ENCODE assay signal across 21 mouse cellular contexts in genomic region chr15:45350496-45350895, GRCm38 (mm10).
A peak's percentile ranks its signal among the peaks of the same experiment; 100 is the strongest.
DNase-seq lines count a peak whose midpoint lies in the region; ATAC-seq and TF ChIP-seq lines count a peak whose summit lies in the region.
"Had no signal": no experiment of that assay in that cellular context is flagged by ENCODE, and none has a peak within 500 bp of the region (broad histone marks: within the 10 kb centered on the region; RNA-seq: fewer than 3 reads in every experiment).

No protein-coding gene starts in this region.

- no peak overlapping the region for H3K4me3 ChIP-seq in forebrain, embryonic 13.5 days
- no peak overlapping the region for H3K4me3 ChIP-seq in forebrain, embryonic 11.5 days (ENCODE audit: low read depth, low read length)
- H3K4me3 ChIP-seq in midbrain, embryonic 16.5 days (ENCODE audit: low read depth, low read length): no peak overlapping the region
- H3K4me3 ChIP-seq in midbrain, embryonic 10.5 days: no peak overlapping the region
- no peak overlapping the region for H3K4me3 ChIP-seq in midbrain, postnatal 0 days (ENCODE audit: low read depth, low read length)
- H3K4me3 ChIP-seq: neural tube, embryonic 12.5 days had no signal

- H3K4me1 ChIP-seq in forebrain, embryonic 13.5 days: no peaks in the 10 kb centered on the region
- H3K4me1 ChIP-seq in forebrain, embryonic 11.5 days (replicated peaks; ENCODE audit: control insufficient read depth, insufficient read depth, low read length): no peaks in the 10 kb centered on the region
- no peaks in the 10 kb centered on the region for H3K4me1 ChIP-seq in midbrain, embryonic 16.5 days (ENCODE audit: control insufficient read depth, insufficient read depth, low read length)
- no peaks in the 10 kb centered on the region for H3K4me1 ChIP-seq in midbrain, embryonic 10.5 days
- no peaks in the 10 kb centered on the region for H3K4me1 ChIP-seq in midbrain, postnatal 0 days (ENCODE audit: insufficient read depth, low read length)
- H3K4me1 ChIP-seq: neural tube, embryonic 12.5 days had no signal

- H3K27ac ChIP-seq in forebrain, embryonic 13.5 days: no peak overlapping the region
- H3K27ac ChIP-seq in forebrain, embryonic 11.5 days (ENCODE audit: low read depth, low read length): no peak overlapping the region
- no peak overlapping the region for H3K27ac ChIP-seq in midbrain, embryonic 16.5 days (ENCODE audit: low read length)
- H3K27ac ChIP-seq in midbrain, embryonic 10.5 days (replicated peaks): no peak overlapping the region
- H3K27ac ChIP-seq in midbrain, postnatal 0 days (ENCODE audit: low read depth, low read length): no peak overlapping the region
- H3K27ac ChIP-seq: neural tube, embryonic 12.5 days had no signal

- 89% methylated on average over 2 of the region's 2 CpGs for WGBS in forebrain, embryonic 13.5 days
- WGBS in forebrain, embryonic 11.5 days: 89% methylated on average over 2 of the region's 2 CpGs
- WGBS in midbrain, embryonic 16.5 days: 79% methylated on average over 2 of the region's 2 CpGs
- WGBS in midbrain, embryonic 10.5 days: 89% methylated on average over 2 of the region's 2 CpGs
- 64% methylated on average over 2 of the region's 2 CpGs for WGBS in midbrain, postnatal 0 days

- H3K36me3 ChIP-seq in forebrain, embryonic 13.5 days (ENCODE audit: poor library complexity, severe bottlenecking): no peaks in the 10 kb centered on the region
- no peaks in the 10 kb centered on the region for H3K36me3 ChIP-seq in forebrain, embryonic 11.5 days (ENCODE audit: control insufficient read depth, insufficient read depth, low read length)
- H3K36me3 ChIP-seq in midbrain, embryonic 16.5 days (ENCODE audit: control insufficient read depth, insufficient read depth, low read length): no peaks in the 10 kb centered on the region
- H3K36me3 ChIP-seq in midbrain, embryonic 10.5 days: no peaks in the 10 kb centered on the region
- no peaks in the 10 kb centered on the region for H3K36me3 ChIP-seq in midbrain, postnatal 0 days (ENCODE audit: insufficient read depth, low read length)
- H3K36me3 ChIP-seq: neural tube, embryonic 12.5 days had no signal

- H3K9me3 ChIP-seq in forebrain, embryonic 13.5 days (replicated peaks): no peaks in the 10 kb centered on the region
- no peaks in the 10 kb centered on the region for H3K9me3 ChIP-seq in forebrain, embryonic 11.5 days (ENCODE audit: control insufficient read depth, low read length)
- H3K9me3 ChIP-seq in midbrain, embryonic 16.5 days (replicated peaks; ENCODE audit: control insufficient read depth, low read length, poor library complexity, severe bottlenecking): no peaks in the 10 kb centered on the region
- no peaks in the 10 kb centered on the region for H3K9me3 ChIP-seq in midbrain, embryonic 10.5 days (replicated peaks)
- no peaks in the 10 kb centered on the region for H3K9me3 ChIP-seq in midbrain, postnatal 0 days (ENCODE audit: low read length)
- H3K9me3 ChIP-seq: neural tube, embryonic 12.5 days had no signal

- H3K4me2 ChIP-seq in forebrain, embryonic 13.5 days: no peak overlapping the region
- H3K4me2 ChIP-seq in forebrain, embryonic 11.5 days (ENCODE audit: low read depth, low read length, severe bottlenecking): no peak overlapping the region
- H3K4me2 ChIP-seq in midbrain, embryonic 16.5 days (ENCODE audit: low read length): no peak overlapping the region
- H3K4me2 ChIP-seq in midbrain, postnatal 0 days (ENCODE audit: low read depth, low read length, poor library complexity, severe bottlenecking): no peak overlapping the region
- H3K4me2 ChIP-seq: heart, embryonic 11.5 days; neural tube, embryonic 12.5 days had no signal

- no peak for TF ChIP-seq CTCF in midbrain, postnatal 0 days (IDR thresholded peaks at IDR 0.05)

- H3K9ac ChIP-seq in forebrain, embryonic 13.5 days: no peak overlapping the region
- no peak overlapping the region for H3K9ac ChIP-seq in forebrain, embryonic 11.5 days (ENCODE audit: low read length)
- H3K9ac ChIP-seq in midbrain, embryonic 16.5 days (ENCODE audit: low read depth, low read length): no peak overlapping the region
- no peak overlapping the region for H3K9ac ChIP-seq in midbrain, postnatal 0 days (replicated peaks; ENCODE audit: low read length, poor library complexity, severe bottlenecking)
- H3K9ac ChIP-seq: neural tube, embryonic 12.5 days had no signal

- DNase-seq in forebrain, embryonic 11.5 days (ENCODE audit: low spot score): no peak
- peak; percentile 1 for DNase-seq in layer of hippocampus, adult 9-10 months (ENCODE audit: low spot score)
- DNase-seq in layer of hippocampus, postnatal 36 days: no peak
- DNase-seq in midbrain, embryonic 10.5 days (ENCODE audit: low spot score): no peak
- DNase-seq in midbrain, postnatal 0 days (ENCODE audit: low spot score): peak; percentile 49
- no peak for DNase-seq in urinary bladder, postnatal 10 days (ENCODE audit: low spot score)
- DNase-seq: adrenal gland, postnatal 10 days; cerebellum, adult 18-20 months; cerebellum, postnatal 25 days; embryo, embryonic 11 days; heart, postnatal 10 days; kidney, adult 2 months; kidney, postnatal 10 days; liver had no signal

- ATAC-seq in forebrain, embryonic 13.5 days: peak; percentile 69; the same call in 1 of the 2 replicates
- ATAC-seq in forebrain, embryonic 11.5 days (replicated peaks; ENCODE audit: low FRiP score): no peak
- ATAC-seq in midbrain, embryonic 16.5 days: peak; percentile 90
- ATAC-seq in midbrain, postnatal 0 days (ENCODE audit: low FRiP score): peak; percentile 80
- ATAC-seq: CD4-positive, CD25-positive, alpha-beta regulatory T cell, adult 4 months; lung, postnatal 0 days; Patski had no signal

- no peaks in the 10 kb centered on the region for H3K27me3 ChIP-seq in forebrain, embryonic 13.5 days
- no peaks in the 10 kb centered on the region for H3K27me3 ChIP-seq in forebrain, embryonic 11.5 days (ENCODE audit: control insufficient read depth, insufficient read depth, low read length)
- H3K27me3 ChIP-seq in midbrain, embryonic 16.5 days (ENCODE audit: control insufficient read depth, insufficient read depth, low read depth, low read length): no peaks in the 10 kb centered on the region
- H3K27me3 ChIP-seq in midbrain, embryonic 10.5 days (ENCODE audit: low read depth, poor library complexity, severe bottlenecking): no peaks in the 10 kb centered on the region
- no peaks in the 10 kb centered on the region for H3K27me3 ChIP-seq in midbrain, postnatal 0 days (ENCODE audit: insufficient read depth, low read length)
- H3K27me3 ChIP-seq: neural tube, embryonic 12.5 days; Patski had no signal

Comparison
In these comparisons a context has a peak if more than half of its experiments do, and no peak if none do; other contexts are left out.
1. DNase-seq: peak in layer of hippocampus, adult 9-10 months (single experiment) and midbrain, postnatal 0 days (single experiment); none in forebrain, embryonic 11.5 days (single experiment), layer of hippocampus, postnatal 36 days (0 of 2), midbrain, embryonic 10.5 days (single experiment) and urinary bladder, postnatal 10 days (single experiment).